Mouse (Mus musculus) B cell, adult 2 months (primary cell): ENCODE data around the gene Kcnmb4.
A peak's percentile ranks its signal among the peaks of the same experiment; 100 is the strongest.

ENCODE experiments used
- DNase-seq, 2 experiments: peaks; one replicate each; pipeline ENCODE4 v3.0.0; 2022

Kcnmb4 gene

DNA sequence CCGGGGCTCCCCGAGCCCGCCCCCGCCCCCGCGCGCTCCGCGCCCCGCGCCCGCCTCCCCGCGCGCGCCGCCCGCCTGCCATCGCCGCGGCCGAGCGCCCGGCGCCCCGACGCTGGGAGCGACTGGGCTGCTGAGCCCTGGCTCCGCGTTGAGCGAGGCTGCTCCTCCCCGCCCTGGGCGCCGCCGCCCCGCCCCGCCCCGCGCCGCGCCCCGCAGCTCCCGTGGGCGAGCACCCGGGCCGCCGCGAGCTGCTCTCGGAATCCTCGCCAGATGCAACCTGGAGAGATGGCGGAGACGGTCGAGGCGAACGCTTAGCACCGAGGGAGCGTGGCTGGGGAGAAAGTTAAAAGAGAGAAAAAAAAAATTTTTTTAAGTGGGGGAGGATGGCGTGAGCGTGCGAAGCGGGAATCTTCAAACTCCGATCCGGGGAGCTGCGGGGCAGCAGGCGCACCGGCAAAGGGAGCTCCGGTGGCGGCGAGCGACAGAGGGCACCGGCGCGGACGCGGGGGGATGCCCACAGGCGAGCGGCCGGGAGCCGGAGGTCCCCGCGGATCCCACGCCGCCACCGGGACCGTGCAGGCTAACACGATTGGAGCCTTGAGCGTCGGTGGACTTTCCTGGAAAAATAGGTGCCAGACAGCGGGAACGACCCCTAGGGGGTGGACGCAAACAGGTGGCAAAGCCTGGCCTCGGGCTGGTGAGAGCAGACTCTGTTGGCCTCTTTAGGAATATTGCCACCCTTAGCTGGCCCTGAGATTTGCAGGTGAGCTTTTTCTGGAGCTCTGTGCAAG, at the start of gene Kcnmb4:
TSS of gene Kcnmb4 (minus strand) at position 120 of the 791 bp plus-strand sequence.
- DNase-seq = peak; percentile 48 to 53

DNA sequence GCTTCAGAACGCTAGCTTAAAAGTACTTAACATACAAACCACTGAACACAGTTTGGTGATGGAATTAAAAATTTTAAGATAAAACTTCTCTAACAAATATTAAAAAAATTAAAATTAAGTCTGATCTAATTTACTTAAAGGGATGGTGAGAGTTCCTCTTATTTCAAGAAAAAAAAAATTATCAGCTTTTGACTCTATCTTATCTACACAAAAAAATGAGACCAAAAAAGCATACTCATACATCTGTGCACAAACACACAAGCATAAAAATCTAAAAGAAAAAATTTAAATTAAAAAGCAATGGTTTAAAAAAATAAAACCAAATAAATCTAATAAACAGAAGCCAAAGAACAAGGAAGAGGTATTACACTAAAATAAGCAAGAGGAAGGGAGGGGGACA, 45.9 kb upstream of the Kcnmb4 start:
- DNase-seq = no peak

DNA sequence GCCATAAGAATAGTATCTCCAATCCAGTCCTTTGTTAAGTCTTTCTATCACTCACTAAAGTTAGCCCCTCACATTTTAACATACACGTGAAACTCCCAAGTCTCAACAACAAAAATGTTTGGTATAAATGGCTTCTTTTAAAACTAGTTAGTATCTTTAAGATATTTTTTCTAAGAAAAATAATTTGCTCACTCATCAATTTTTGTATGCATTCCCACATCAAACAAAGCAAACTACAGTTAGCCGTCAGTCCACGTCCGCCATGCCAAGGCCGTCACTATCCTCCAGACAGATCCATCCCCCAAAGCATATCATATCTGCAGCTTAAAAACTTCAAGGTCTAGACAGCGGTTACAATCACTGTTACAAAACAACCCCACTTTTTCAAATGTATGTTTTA, 41.9 kb upstream of the Kcnmb4 start:
- no peak for DNase-seq

DNA sequence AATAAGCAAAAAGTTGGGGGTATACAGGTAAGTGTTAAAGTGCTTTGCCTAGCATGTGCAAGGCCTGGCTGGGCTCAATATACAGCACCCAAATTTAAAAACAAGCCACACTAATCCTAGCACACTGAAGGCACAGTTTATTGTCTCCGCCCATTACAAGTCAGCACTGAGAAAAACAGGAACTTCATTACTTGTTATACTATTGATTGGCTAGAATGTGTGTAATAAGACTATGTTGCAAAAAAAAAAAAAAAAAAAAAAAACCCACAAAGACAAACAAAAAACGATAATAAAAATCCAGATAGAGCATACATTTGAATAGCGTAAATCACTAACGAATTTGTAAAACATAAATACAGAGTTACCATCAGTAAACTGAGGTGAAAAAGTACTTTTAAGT, 41.5 kb upstream of the Kcnmb4 start:
- peak in 1 of 2 experiments; percentile 15 for DNase-seq

DNA sequence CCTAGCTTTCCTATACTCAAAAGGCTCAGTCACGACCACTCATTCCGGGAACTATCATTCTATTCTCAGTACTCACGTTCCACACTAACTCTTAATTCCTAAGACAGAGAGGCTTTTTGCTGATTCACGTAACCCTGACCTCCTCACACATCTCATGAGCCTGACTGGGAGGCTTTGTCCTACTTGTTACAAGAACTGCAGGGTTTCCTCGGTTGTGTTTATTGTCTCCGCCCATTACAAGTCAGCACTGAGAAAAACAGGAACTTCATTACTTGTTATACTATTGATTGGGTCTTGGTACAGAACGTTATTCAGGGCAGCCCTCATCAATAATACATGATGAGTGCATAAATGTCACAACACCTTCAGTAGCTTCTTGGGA, 39.6 kb upstream of the Kcnmb4 start:
- peak; percentile 18 to 31 for DNase-seq

DNA sequence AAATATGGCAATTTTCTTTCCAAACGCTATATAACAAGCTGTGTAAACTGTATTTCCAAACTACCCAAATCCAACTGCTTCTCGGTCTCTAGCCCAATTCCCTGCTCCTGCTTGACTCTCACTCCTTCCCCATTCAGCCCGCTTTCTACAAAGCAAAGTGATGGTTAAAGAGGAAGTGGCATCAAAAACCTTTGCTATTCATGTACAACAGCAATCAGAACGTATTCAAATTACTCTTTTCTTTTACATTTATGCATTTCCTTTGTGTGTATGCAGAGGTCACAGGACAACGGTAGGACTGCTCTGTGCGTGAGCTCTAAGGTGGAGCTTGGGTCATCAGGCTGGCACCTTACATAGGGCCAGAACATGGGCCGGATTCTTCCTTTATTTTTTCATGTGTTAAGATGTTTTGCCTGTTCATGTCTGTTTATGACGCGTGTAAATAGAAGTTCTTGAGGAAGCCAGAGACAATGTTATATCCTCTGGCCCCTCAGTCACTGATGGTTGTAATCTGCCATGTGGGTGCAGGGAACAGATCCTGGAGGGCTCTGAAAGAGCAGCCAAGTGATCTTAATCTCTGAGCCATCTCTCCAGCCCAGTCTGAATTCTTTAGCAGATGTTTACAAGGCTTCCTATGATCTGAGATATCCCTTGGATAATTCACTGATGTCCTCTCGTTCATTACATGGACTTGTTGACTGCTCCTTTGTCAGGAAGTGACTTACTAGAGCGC, 39.0 kb upstream of the Kcnmb4 start:
- DNase-seq = peak; percentile 25 to 31

DNA sequence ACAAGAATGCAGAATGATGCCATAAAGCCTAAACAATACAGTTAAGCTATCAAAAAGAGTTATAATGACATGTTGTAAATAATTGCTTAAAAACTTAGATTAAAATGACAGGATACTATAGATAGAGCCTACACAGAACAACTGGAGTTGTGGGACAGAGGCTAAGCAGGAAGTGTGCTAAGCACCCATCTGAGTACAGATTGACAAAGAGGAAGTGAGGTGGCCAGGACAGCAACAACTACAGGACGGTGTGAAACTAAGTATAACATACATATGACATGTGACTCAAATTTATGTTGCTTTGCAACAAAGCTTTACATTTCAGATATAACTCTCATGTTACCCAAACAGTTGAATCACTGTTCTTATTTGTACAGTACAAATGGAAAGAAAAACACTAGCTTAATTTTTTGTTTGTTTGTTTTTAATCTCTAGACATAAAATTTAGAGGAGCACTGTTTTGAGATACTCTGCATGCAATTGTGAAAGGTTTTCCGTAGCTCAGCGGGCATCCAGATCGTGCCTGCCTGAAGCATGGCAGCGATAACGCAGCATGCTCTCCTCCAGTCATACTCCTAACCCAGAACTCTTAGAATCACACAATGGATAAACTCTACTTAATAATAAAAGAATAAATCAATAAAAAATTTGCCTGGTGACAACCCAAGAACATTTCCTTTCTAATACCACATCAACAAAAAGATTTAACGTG, 31.8 kb upstream of the Kcnmb4 start:
- peak; percentile 32 to 48 for DNase-seq

DNA sequence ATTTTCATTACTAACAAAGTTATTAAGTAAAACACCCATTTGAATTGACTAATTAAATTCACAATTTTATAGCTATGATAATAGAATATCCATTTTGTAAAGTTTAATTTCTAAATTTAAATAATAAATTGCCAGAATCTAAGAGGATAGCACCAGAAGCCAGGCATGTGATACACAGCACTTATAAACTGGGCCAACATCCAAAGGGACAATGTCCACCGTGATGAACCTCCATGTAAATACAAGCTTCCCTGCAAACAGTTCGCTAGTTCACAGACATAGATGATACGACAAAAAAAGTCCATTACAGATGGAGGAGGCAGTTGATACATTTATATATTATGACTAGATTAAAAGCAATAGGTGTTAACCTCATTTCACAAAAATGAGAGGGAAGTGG, 19.1 kb upstream of the Kcnmb4 start:
- no peak for DNase-seq

DNA sequence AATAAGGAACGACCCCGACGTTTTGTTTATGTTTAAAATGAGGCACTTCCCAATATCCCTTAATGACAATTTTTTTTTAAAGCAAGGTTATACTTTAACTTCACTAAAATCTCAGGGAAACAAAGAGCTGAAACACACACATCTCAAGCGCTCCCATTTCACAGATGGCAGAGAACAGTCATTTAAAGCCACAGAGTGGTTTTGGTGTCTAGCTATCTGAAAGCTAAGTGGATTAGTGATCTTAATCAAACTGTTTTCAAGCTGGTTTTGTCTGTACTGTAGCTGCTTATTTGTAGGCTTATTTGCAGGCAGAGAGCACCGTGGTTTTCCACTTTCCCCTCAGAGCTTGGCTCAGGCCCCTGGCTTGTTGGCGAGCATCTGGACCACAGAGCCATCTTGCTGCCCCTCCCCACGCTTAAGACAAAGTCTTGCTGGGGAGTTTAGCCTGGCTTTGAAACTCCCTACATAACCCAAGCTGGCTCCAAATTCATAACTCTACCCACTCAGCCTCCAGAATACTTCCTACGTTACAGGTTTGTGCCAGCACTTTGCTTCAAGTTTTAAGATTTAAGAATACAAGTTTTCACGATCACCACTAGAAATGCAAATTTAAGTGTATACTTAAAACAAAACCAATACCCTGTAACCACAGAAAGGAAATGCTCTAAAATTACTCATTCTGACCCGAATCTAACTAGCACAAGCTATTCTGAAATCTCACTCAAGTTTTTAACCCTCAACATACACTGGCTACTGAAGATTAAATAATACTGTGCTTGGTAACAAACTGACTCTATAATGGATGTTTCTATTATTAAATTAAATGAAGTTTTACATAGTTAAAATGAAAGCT, 13.4 kb upstream of the Kcnmb4 start:
- no peak for DNase-seq

DNA sequence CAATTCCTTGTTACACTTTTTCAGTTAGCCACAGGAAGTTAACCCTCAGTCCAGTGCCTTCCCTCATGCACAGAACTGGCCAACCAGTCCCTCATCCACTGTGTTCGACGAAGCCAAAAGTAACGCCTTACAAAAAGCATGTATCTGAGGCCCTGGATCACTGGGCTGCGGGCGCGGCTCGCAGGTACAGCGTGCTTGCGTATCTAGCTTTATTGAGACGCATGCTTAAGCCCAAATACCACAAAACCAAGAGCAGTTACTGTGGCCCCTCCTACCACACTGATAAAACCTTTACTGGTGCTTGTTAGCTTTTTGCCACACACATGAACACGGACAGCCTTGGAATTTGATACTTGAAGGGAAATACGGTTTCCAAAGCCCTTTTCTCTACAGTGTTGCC, 8.2 kb upstream of the Kcnmb4 start:
- DNase-seq = no peak

DNA sequence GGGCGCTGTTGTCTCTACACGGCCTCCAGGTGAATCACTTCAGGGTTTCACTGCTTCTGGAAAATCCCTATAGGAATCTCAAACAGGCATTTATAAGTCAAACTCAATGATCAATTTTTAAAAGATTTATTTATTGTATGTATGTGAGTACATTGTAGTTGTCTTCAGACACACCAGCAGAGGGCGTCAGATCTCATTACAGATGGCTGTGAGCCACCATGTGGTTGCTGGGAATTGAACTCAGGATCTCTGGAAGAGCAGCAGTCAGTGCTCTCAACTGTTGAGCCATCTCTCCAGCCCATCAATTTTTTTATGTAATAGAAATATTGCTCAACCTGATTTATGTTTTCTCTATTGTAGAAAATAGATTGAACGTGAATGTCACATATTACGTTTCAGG, 7.3 kb upstream of the Kcnmb4 start:
- DNase-seq = no peak

DNA sequence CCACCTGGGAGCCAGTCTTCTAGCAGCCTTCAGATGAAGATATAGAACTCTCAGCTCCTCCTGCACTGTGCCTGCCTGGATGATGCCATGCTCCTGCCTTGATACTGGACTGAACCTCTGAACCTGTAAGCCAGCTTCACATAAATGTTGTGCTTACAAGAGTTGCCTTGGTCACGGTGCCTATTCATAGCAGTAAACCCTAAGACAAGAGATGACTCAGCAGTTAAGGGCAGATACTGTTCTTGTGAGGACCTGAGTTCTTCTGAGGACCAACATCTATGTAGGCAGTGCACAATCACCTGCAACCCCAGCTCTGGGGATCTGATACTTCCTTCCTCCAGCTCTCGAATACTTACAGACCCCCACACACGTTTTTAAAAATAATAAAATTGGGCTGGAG, 2.9 kb upstream of the Kcnmb4 start:
- no peak for DNase-seq

DNA sequence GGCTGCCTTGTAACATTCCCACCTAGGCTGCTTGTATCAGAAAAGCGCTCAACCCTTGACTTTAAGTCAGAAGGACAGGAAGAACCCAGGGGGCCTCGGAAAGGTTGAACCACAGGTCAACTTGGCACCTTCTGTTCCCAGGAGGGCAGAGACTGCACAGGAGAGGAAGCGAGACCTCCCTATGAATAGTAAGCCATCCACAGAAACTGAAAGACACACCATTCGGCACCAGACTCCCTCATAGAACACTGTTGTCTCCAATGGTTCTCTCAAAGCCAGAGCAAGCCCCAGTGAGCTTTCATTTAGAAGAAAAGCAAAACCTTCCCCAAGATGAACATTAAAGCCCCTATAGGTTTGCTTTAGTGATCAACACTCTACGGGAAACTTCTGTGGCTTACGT, 2.0 kb upstream of the Kcnmb4 start:
- DNase-seq = peak; percentile 25 to 35

DNA sequence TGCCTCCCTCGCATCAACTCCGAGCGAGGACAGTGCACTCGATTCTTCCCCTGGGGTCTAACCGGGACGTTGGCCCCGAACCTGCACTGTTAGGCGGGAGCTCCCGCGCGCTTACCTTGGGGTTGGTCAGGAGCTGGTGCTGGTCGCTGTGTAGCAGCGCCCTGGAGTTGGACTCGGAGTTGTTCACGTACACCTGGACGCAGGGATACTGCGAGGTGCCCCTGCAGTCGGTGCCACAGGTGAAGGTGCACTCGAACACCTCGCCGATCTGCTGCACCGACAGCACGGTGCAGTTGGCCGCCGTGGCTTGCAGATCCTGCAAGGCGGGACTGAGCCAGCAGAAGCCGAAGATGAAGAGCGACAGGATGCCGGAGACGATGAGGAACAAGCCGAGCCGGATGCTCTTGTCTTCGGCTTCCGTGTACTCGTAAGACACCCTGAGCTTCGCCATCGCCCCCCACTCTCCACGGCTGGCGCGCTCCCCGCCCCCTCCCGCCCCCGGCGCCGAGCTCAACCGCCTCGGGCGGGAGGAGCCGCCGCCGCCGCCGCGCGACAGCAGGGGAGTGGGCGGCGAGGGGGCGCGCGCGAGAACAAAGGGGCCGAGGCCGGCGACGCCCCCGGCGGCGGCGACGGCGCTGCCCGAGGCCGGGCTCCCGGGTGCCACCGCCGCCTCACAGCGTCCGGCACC, 463 bp downstream of the Kcnmb4 start:
- DNase-seq = peak; percentile 53 to 54

DNA sequence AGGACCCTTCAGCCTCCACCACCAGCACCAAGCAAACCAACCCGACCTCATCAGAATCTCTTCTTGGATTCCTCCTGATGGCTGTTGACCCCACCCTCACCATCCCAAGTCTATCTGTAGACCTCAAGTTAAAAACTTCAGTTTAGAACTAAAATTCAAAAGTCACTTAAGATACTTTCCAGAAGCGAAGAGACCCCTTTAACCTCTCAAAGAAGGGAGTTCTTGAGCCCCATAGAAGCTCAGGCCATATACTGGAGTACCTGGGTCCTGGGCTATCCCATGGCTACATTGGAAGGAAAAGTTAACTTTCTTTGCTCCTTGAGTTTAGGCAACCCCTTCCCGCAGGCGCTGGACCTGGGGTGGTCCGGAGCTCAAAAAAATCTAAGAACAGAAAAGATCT, 1.1 kb downstream of the Kcnmb4 start:
- DNase-seq = no peak

DNA sequence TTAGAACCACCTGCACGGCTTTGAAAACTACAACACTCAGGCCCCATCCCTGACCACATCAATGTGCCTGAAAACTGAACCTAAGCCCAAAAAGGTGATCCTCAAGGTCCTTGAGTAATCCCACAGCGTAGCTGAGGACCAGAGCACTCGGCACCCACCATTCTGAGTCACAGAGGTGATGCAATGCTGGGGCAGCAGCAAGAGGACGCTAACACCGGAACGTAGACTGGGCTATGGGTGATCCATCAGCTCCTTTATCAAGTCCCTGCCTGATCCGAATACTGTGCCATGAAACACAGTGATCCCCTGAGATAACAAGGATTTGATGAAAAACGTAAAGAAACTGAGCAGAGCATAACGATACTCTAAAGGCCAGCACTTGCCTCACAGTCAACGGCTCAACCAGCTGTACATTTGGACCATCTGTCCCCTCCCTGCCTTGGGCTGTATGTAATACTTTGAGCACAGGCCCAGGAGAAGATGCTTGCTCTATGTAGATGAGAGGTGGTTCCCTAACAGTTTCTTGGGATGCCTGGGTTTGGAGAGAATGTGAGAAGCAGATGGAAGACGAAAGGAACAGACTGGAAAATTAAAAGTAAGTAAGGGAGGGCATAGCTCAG, 3.3 kb downstream of the Kcnmb4 start:
- DNase-seq = no peak

DNA sequence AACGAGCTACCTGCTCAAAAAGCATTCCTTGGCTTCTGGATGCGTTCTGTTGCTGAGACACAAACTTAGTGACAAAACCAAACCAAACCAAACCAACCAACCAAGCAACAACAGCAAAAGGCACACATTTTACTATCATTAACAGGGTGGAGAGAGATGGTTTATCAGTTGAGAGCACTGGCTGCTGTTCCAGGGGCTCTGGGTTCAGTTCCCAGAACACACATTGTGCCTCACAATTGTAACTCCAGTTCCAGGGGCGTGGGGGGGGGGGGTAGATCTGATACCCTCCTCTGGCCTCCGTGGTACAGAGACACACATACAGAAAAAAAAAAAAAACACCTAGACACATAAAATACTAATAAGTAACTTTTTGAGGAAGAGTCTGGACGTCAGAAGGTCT, 5.6 kb downstream of the Kcnmb4 start:
- DNase-seq = no peak

DNA sequence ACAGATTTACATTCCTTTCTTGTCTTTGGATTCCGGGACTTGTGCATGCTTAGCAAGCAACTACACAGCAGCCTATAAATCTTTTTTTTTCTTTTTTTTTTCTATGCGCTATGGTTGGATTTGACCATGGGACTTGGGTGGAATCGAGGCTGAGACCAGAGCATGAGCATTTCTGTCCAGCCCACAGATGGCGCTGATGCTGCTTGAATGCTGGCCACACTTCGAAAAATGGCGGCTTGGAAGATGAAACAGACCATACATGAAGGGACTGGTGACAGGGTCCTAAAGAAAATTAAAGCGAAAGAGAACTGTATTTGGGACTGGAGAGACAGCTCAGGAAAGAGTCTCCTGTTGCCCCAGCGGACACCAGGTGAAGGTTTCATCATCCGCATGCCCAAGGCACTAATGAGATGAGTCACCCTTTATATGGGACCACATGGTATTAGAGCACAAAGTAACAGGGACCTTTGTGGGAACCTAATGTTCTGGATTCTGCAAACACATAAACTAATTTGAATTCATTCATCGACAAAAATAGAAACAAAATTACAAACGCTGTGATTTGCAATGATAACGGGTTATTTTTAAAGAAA, 9.8 kb downstream of the Kcnmb4 start:
- peak in 1 of 2 experiments; percentile 26 for DNase-seq

DNA sequence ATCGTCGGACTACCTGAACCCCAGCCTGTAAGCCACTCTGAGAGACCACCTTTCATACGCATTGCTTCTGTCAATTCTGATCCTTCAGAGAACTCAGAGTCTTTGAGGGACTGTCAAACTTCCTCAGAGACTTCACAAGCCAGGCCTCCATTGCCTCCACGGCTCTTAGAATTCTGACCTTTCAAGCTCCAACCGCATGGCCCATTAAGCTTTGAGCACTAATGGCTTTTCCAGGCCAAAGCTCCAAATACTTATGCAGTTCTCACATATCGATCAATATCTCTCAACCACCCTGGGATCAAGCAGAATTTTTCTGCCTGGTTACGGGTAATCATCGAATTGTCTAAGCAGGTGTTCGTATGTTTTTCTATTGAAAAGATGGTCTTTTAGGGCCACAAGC, 12.2 kb downstream of the Kcnmb4 start:
- no peak for DNase-seq

DNA sequence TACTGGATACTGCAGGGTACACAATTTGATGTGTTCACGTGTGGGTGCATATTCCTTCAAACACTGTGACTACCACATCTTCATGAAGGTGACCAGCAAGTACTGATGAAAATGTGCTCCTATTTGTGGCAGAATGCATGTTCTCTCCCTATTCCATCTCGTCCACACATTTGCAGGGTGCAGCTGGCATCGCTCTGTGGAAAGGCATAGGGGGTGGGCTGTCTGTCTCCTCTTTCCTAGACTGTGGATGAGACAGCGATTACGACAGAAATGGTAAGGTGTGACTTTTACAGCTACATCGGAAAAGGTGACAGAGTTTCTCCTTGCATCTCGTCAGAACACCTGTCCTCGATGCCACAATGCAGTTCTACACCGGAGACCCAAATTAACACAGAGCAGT, 14.9 kb downstream of the Kcnmb4 start:
- DNase-seq = no peak

DNA sequence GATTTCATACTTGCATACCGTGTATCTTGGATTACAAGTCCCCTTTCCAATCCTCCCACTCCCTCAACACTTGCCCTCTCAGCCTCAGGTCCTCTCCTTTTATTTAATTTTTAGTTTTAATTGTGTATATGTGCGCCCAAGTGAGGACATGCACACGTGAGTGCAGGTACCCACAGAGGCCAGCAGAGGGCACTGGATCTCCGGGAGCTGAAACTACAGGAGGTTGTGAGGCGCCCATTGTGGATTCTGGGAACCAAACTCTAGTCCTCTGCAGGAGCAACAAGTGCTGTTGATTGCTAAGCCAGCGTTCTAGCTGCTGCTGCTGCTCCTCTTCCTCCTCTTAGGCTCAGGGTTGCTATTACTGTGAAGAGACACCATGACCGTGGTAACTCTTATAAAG, 20.9 kb downstream of the Kcnmb4 start:
- no peak for DNase-seq
